ENCODE assay signal across 8 mouse cellular contexts in genomic region chr12:57196608-57197362, GRCm38 (mm10). TPM values are rescaled to one million over a fixed set of nuclear protein-coding genes. Genes with fewer than 3 reads are reported as not detected.
DNase-seq lines count a peak whose midpoint lies in the region; ATAC-seq and TF ChIP-seq lines count a peak whose summit lies in the region.

No protein-coding gene starts in this region.

- ATAC-seq in frontal cortex, adult (ENCODE audit: low TSS enrichment) = 0 out of 2 replicates have a peak, but pooled peaks have one; percentile 27
- peak; percentile 43 for ATAC-seq in hindbrain, embryonic 14.5 days (ENCODE audit: low FRiP score)
- ATAC-seq in midbrain, postnatal 0 days (ENCODE audit: low FRiP score) = peak; percentile 13; the same call in 1 of the 2 replicates

- peaks cover 23% of the 10 kb centered on the region for H3K27me3 ChIP-seq in hindbrain, embryonic 14.5 days (ENCODE audit: control insufficient read depth, insufficient read depth, low read length)
- H3K27me3 ChIP-seq in liver, adult 2 months (ENCODE audit: control insufficient read depth, insufficient read depth, low read length) = no peaks in the 10 kb centered on the region
- H3K27me3 ChIP-seq in midbrain, postnatal 0 days (ENCODE audit: insufficient read depth, low read length) = peaks cover 13% of the 10 kb centered on the region

- no peak for TF ChIP-seq CTCF in liver, adult 2 months (IDR thresholded peaks at IDR 0.05; ENCODE audit: low read depth, low read length)
- TF ChIP-seq CTCF in midbrain, postnatal 0 days (IDR thresholded peaks at IDR 0.05) = no peak

- DNase-seq in frontal cortex, postnatal 25 days (ENCODE audit: low spot score in 2 of 2) = no peak
- DNase-seq in forelimb bud, embryonic 11.5 days (ENCODE audit: low read depth, low spot score) = peak; percentile 31
- no peak for DNase-seq in hindbrain, embryonic 14.5 days (ENCODE audit: low spot score)
- DNase-seq in liver, adult 2 months (ENCODE audit: extremely low read depth, low read depth, low spot score) = no peak
- DNase-seq in midbrain, postnatal 0 days (ENCODE audit: low spot score) = no peak
- DNase-seq in thymus, postnatal 4 days = peak; percentile 25

- no peaks in the 10 kb centered on the region for H3K36me3 ChIP-seq in hindbrain, embryonic 14.5 days (replicated peaks; ENCODE audit: control insufficient read depth, insufficient read depth)
- no peaks in the 10 kb centered on the region for H3K36me3 ChIP-seq in liver, adult 2 months (ENCODE audit: control insufficient read depth, insufficient read depth, low read length)
- H3K36me3 ChIP-seq in midbrain, postnatal 0 days (ENCODE audit: insufficient read depth, low read length) = no peaks in the 10 kb centered on the region

- H3K4me1 ChIP-seq in brown adipose tissue, adult 24 weeks (ENCODE audit: control insufficient read depth, insufficient read depth, insufficient read length, low read length) = no peaks in the 10 kb centered on the region
- H3K4me1 ChIP-seq in hindbrain, embryonic 14.5 days (replicated peaks; ENCODE audit: control insufficient read depth, insufficient read depth, low read length) = 0 out of 2 replicates have a peak, but pooled peaks cover 7% of the 10 kb centered on the region
- peaks cover 5% of the 10 kb centered on the region; the same call in 1 of the 2 replicates for H3K4me1 ChIP-seq in liver, adult 2 months (ENCODE audit: control insufficient read depth, insufficient read depth, low read length)
- 0 out of 2 replicates have a peak, but pooled peaks cover 7% of the 10 kb centered on the region for H3K4me1 ChIP-seq in midbrain, postnatal 0 days (ENCODE audit: insufficient read depth, low read length)

- WGBS in hindbrain, embryonic 14.5 days = under 1% methylated on average over 59 of the region's 59 CpGs
- WGBS in liver, adult 2 months = 2% methylated on average over 59 of the region's 59 CpGs
- WGBS in midbrain, postnatal 0 days = 1% methylated on average over 59 of the region's 59 CpGs

- no peaks in the 10 kb centered on the region for H3K9me3 ChIP-seq in hindbrain, embryonic 14.5 days (ENCODE audit: control insufficient read depth, low read length)
- no peaks in the 10 kb centered on the region for H3K9me3 ChIP-seq in midbrain, postnatal 0 days (ENCODE audit: low read length)

- H3K4me2 ChIP-seq in hindbrain, embryonic 14.5 days (replicated peaks) = peak overlapping the region; percentile 71
- H3K4me2 ChIP-seq in midbrain, postnatal 0 days (ENCODE audit: low read depth, low read length, poor library complexity, severe bottlenecking) = peak overlapping the region; percentile 89

- TF ChIP-seq POLR2A in liver, adult 2 months (IDR thresholded peaks at IDR 0.05; ENCODE audit: extremely low read depth, insufficient read depth, low read length) = no peak

- H3K79me2 ChIP-seq in liver, adult 2 months (ENCODE audit: control insufficient read depth, insufficient read depth, low read length) = no peaks in the 10 kb centered on the region

- no peak overlapping the region for H3K27ac ChIP-seq in brown adipose tissue, adult 24 weeks (replicated peaks; ENCODE audit: low read depth, low read length)
- H3K27ac ChIP-seq in hindbrain, embryonic 14.5 days = no peak overlapping the region
- H3K27ac ChIP-seq in liver, adult 2 months (replicated peaks; ENCODE audit: insufficient read depth, low read depth, low read length) = peak overlapping the region; percentile 89
- no peak overlapping the region for H3K27ac ChIP-seq in midbrain, postnatal 0 days (ENCODE audit: low read depth, low read length)

- peak overlapping the region; percentile 47 for H3K4me3 ChIP-seq in brown adipose tissue, adult 24 weeks (ENCODE audit: insufficient read depth, low read depth, low read length)
- H3K4me3 ChIP-seq in hindbrain, embryonic 14.5 days (replicated peaks; ENCODE audit: low read length) = peak overlapping the region; percentile 42
- peak overlapping the region; percentile 92 for H3K4me3 ChIP-seq in liver, adult 2 months (ENCODE audit: insufficient read depth, low read depth, low read length)
- peak overlapping the region; percentile 43 for H3K4me3 ChIP-seq in midbrain, postnatal 0 days (ENCODE audit: low read depth, low read length)

- H3K9ac ChIP-seq in hindbrain, embryonic 14.5 days = peak overlapping the region; percentile 41
- peak overlapping the region; percentile 76 for H3K9ac ChIP-seq in liver, adult 2 months (ENCODE audit: low read depth, low read length)
- peak overlapping the region; percentile 42; the same call in 1 of the 2 replicates for H3K9ac ChIP-seq in midbrain, postnatal 0 days (replicated peaks; ENCODE audit: low read length, poor library complexity, severe bottlenecking)

RNA-seq across cellular contexts. Expression of gene Slc25a21, which starts 0.5 kb away (rescaled TPM):
- not detected in 2 replicates for polyA plus RNA-seq in brown adipose tissue, adult 24 weeks (2012; ENCODE audit: insufficient read depth, insufficient read length, missing spikeins)
- 0.13 and 0.36 TPM in 2 replicates for polyA plus RNA-seq in hindbrain, embryonic 14.5 days (2014; fragmentation: Nextera tagmentation; extraction: Ambion mirVana)
- total RNA-seq in liver, adult 2 months (2014; rRNA removed) = 8.3 and 13.9 TPM in 2 replicates
- polyA plus RNA-seq in liver, adult 2 months (2012; rRNA removed) = 3.6 and 4.5 TPM in 2 replicates
- not detected in 2 replicates for total RNA-seq in midbrain, postnatal 0 days (2014; rRNA removed)
- polyA plus RNA-seq in midbrain, postnatal 0 days (2015; fragmentation: Nextera tagmentation; extraction: Ambion mirVana) = 0.11 and 0.12 TPM in 2 replicates

RNA-seq across cellular contexts. Expression of gene Prps1l3, which starts 33.4 kb away (rescaled TPM):
- polyA plus RNA-seq in brown adipose tissue, adult 24 weeks (2012; ENCODE audit: insufficient read depth, insufficient read length, missing spikeins) = 6.5 and 8.0 TPM in 2 replicates
- 30.0 and 31.0 TPM in 2 replicates for polyA plus RNA-seq in hindbrain, embryonic 14.5 days (2014; fragmentation: Nextera tagmentation; extraction: Ambion mirVana)
- 40.1 and 41.1 TPM in 2 replicates for total RNA-seq in liver, adult 2 months (2014; rRNA removed)
- polyA plus RNA-seq in liver, adult 2 months (2012; rRNA removed) = 13.2 and 17.5 TPM in 2 replicates
- 17.3 and 20.3 TPM in 2 replicates for total RNA-seq in midbrain, postnatal 0 days (2014; rRNA removed)
- polyA plus RNA-seq in midbrain, postnatal 0 days (2015; fragmentation: Nextera tagmentation; extraction: Ambion mirVana) = 13.7 TPM in 2 replicates

RNA-seq across cellular contexts. Expression of gene Mipol1, which starts 33.4 kb away (rescaled TPM):
- 7.6 and 7.7 TPM in 2 replicates for polyA plus RNA-seq in brown adipose tissue, adult 24 weeks (2012; ENCODE audit: insufficient read depth, insufficient read length, missing spikeins)
- polyA plus RNA-seq in hindbrain, embryonic 14.5 days (2014; fragmentation: Nextera tagmentation; extraction: Ambion mirVana) = 4.9 and 5.0 TPM in 2 replicates
- 4.8 and 6.7 TPM in 2 replicates for total RNA-seq in liver, adult 2 months (2014; rRNA removed)
- 0.77 and 0.97 TPM in 2 replicates for polyA plus RNA-seq in liver, adult 2 months (2012; rRNA removed)
- 1.9 and 4.0 TPM in 2 replicates for total RNA-seq in midbrain, postnatal 0 days (2014; rRNA removed)
- 3.5 and 4.1 TPM in 2 replicates for polyA plus RNA-seq in midbrain, postnatal 0 days (2015; fragmentation: Nextera tagmentation; extraction: Ambion mirVana)

Comparison
In these comparisons a context has a peak if more than half of its experiments do, and no peak if none do; other contexts are left out.
1. DNase-seq: peak in forelimb bud, embryonic 11.5 days (single experiment) and thymus, postnatal 4 days (single experiment); none in frontal cortex, postnatal 25 days (0 of 2), hindbrain, embryonic 14.5 days (single experiment), liver, adult 2 months (single experiment) and midbrain, postnatal 0 days (single experiment).
2. H3K4me3 ChIP-seq: peak in every context shown above with its lines; median percentile 92 in liver, adult 2 months; 47 in brown adipose tissue, adult 24 weeks; 43 in midbrain, postnatal 0 days; 42 in hindbrain, embryonic 14.5 days.
3. Peak in every context shown above with its lines, with median percentiles within 50 percentile points of each other: ATAC-seq and H3K9ac ChIP-seq.